Mouse (Mus musculus) stomach, embryonic 16.5 days (tissue): ENCODE results near the gene Rgma. TPM values are rescaled to one million over a fixed set of nuclear protein-coding genes. Genes with fewer than 3 reads are reported as not detected.
A peak's percentile ranks its signal among the peaks of the same experiment; 100 is the strongest.

ENCODE experiments used
- ATAC-seq: fragments of 200-750 bp; cut with Nextera tagmentation; 2 replicates; pipeline ENCODE4 v1.8.0; 2017; ENCODE audit warnings: moderate number of reproducible peaks, moderate TSS enrichment; ENCODE audit not compliant: insufficient read depth, low FRiP score
- H3K27ac ChIP-seq: fragments of 300-500 bp; sonication (generic); 2 replicates; pipeline ENCODE4 v1.5.1; 2014; ENCODE audit warnings: low read length
- H3K27me3 ChIP-seq: fragments of 300-500 bp; sonication (generic); 2 replicates; pipeline ENCODE4 v1.6.1; 2014; ENCODE audit warnings: low read length, control low read depth, mixed read lengths; ENCODE audit not compliant: control insufficient read depth, insufficient read depth
- H3K36me3 ChIP-seq: fragments of 300-500 bp; sonication (generic); 2 replicates; pipeline ENCODE4 v1.6.1; 2014; ENCODE audit warnings: low read length; ENCODE audit not compliant: control insufficient read depth, insufficient read depth
- H3K4me1 ChIP-seq: fragments of 300-500 bp; sonication (generic); 2 replicates; pipeline ENCODE4 v1.6.1; 2014; ENCODE audit warnings: low read length, control low read depth, mixed read lengths; ENCODE audit not compliant: control insufficient read depth, insufficient read depth
- H3K4me2 ChIP-seq: fragments of 300-500 bp; sonication (generic); 2 replicates; pipeline ENCODE4 v1.6.1; 2014; ENCODE audit warnings: low read depth, low read length, mixed read lengths
- H3K4me3 ChIP-seq: fragments of 300-500 bp; sonication (generic); replicated peaks from 2 replicates; pipeline ENCODE4 v1.5.1; 2014; ENCODE audit warnings: mild to moderate bottlenecking, low read length
- H3K9ac ChIP-seq: fragments of 300-500 bp; sonication (generic); 2 replicates; pipeline ENCODE4 v1.6.1; 2014; ENCODE audit warnings: low read length
- H3K9me3 ChIP-seq: fragments of 300-500 bp; sonication (generic); replicated peaks from 2 replicates; pipeline ENCODE4 v1.6.1; 2016; ENCODE audit warnings: low read length, control low read depth; ENCODE audit not compliant: control insufficient read depth
- WGBS: fragments of 180-500 bp; shearing (Covaris S2); extraction: QIAGEN DNeasy Blood & Tissue Kit; methylation state at CpG from one replicate; pipeline ENCODE4 v1.1.7; 2014; 5-methylcytosine and 5-hydroxymethylcytosine counted together
- polyA plus RNA-seq: library from polyadenylated mRNA; unstranded; fragments of >200 nt; fragmentation: Nextera tagmentation; extraction: Ambion mirVana; gene quantifications from 2 replicates; pipeline ENCODE4 v1.2.1, GENCODE M21; 2015

The Rgma gene
- polyA plus RNA-seq, 1 experiment from 2014 or later = 11.7 TPM

GRCm38 (mm10) chr7:73377307-73377706, 2.0 kb downstream of the Rgma start:
- peak overlapping the region; percentile 95 for H3K4me2 ChIP-seq
- peak overlapping the region; percentile 71 for H3K4me3 ChIP-seq
- H3K27me3 ChIP-seq = 0 out of 2 replicates have a peak, but pooled peaks cover 8% of the 10 kb centered on the region
- H3K4me1 ChIP-seq = peaks cover 31% of the 10 kb centered on the region
- ATAC-seq = no peak
- H3K27ac ChIP-seq = peak overlapping the region; percentile 31; the same call in 1 of the 2 replicates
- H3K36me3 ChIP-seq = no peaks in the 10 kb centered on the region
- H3K9me3 ChIP-seq = no peaks in the 10 kb centered on the region
- H3K9ac ChIP-seq = peak overlapping the region; percentile 61; the same call in 1 of the 2 replicates
- 45% methylated on average over 12 of the region's 12 CpGs for WGBS

GRCm38 (mm10) chr7:73378034-73378433, 2.7 kb downstream of the Rgma start:
- H3K9ac ChIP-seq = no peak overlapping the region
- no peaks in the 10 kb centered on the region for H3K36me3 ChIP-seq
- H3K27ac ChIP-seq = no peak overlapping the region
- H3K4me2 ChIP-seq = peak overlapping the region; percentile 95
- 68% methylated on average over 6 of the region's 6 CpGs for WGBS
- 0 out of 2 replicates have a peak, but pooled peaks cover 8% of the 10 kb centered on the region for H3K27me3 ChIP-seq
- H3K4me3 ChIP-seq = peak overlapping the region; percentile 71; the same call in 1 of the 2 replicates
- H3K9me3 ChIP-seq = no peaks in the 10 kb centered on the region
- H3K4me1 ChIP-seq = peaks cover 26% of the 10 kb centered on the region
- ATAC-seq = no peak

GRCm38 (mm10) chr7:73382843-73383242, 7.5 kb downstream of the Rgma start:
- H3K4me3 ChIP-seq = no peak overlapping the region
- no peaks in the 10 kb centered on the region for H3K27me3 ChIP-seq
- H3K9ac ChIP-seq = no peak overlapping the region
- no peaks in the 10 kb centered on the region for H3K36me3 ChIP-seq
- peaks cover 16% of the 10 kb centered on the region for H3K4me1 ChIP-seq
- no peak overlapping the region for H3K27ac ChIP-seq
- ATAC-seq = no peak
- 59% methylated on average over 7 of the region's 7 CpGs for WGBS
- H3K9me3 ChIP-seq = no peaks in the 10 kb centered on the region
- H3K4me2 ChIP-seq = no peak overlapping the region

- H3K27ac ChIP-seq = no peak overlapping the region
- WGBS = 60% methylated on average over 2 of the region's 2 CpGs
Observed at GRCm38 (mm10) chr7:73388866-73389265, 13.6 kb downstream of the Rgma start.

DNA sequence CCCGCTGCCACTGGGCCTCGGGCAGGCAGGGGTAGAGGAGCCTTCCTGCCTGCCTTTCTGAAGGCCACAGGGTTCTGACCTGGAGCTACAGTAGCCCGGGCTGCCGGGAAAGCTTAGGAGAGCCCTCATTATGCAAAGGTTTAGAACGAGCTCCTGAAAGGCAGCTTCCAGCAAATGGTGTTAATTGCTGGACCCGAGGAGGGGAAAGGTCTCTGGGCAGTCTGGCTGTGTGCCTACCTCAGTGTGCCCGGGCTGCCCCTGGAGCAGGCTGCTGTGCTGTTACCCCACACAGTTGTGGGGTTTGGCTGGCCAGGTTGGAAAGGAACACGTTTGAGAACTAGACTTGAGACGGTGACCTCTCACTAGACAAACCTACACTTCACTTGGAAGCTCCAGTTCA, 14.1 kb downstream of the Rgma start:
- peak overlapping the region; percentile 60; the same call in 1 of the 2 replicates for H3K4me3 ChIP-seq
- H3K4me2 ChIP-seq = peak overlapping the region; percentile 79
- no peaks in the 10 kb centered on the region for H3K36me3 ChIP-seq
- WGBS = 16% methylated on average over 9 of the region's 9 CpGs
- H3K27me3 ChIP-seq = no peaks in the 10 kb centered on the region
- ATAC-seq = no peak
- H3K9ac ChIP-seq = 0 out of 2 replicates have a peak overlapping the region, but pooled peaks have one; percentile 92
- H3K9me3 ChIP-seq = no peaks in the 10 kb centered on the region
- peaks cover 39% of the 10 kb centered on the region for H3K4me1 ChIP-seq
- H3K27ac ChIP-seq = peak overlapping the region; percentile 95

More at GRCm38 (mm10) chr7:73388866-73389265, 13.6 kb downstream of the Rgma start:
- H3K4me1 ChIP-seq = peaks cover 34% of the 10 kb centered on the region
- no peaks in the 10 kb centered on the region for H3K9me3 ChIP-seq
- H3K4me3 ChIP-seq = no peak overlapping the region
- H3K9ac ChIP-seq = no peak overlapping the region
- no peaks in the 10 kb centered on the region for H3K27me3 ChIP-seq
- H3K36me3 ChIP-seq = no peaks in the 10 kb centered on the region
- H3K4me2 ChIP-seq = no peak overlapping the region
- ATAC-seq = no peak

GRCm38 (mm10) chr7:73389871-73390294, 14.6 kb downstream of the Rgma start:
- Histone ChIP-seq H3K27ac (peak overlapping the region; percentile 95), H3K9me3 (no peaks in the 10 kb centered on the region), H3K36me3 (no peaks in the 10 kb centered on the region), H3K4me2 (peak overlapping the region; percentile 79), H3K27me3 (no peaks in the 10 kb centered on the region), H3K4me1 (peaks cover 41% of the 10 kb centered on the region), H3K9ac (peak overlapping the region; percentile 92; the same call in 1 of the 2 replicates), H3K4me3 (peak overlapping the region; percentile 60)
- WGBS = 4% methylated on average over 15 of the region's 15 CpGs
- 0 out of 2 replicates have a peak, but pooled peaks have one; percentile 15 for ATAC-seq

GRCm38 (mm10) chr7:73390426-73391001, 15.2 kb downstream of the Rgma start:
- ATAC-seq = peak; percentile 8; the same call in 1 of the 2 replicates
- Histone ChIP-seq H3K36me3 (no peaks in the 10 kb centered on the region), H3K9ac (peak overlapping the region; percentile 92), H3K4me2 (peak overlapping the region; percentile 79), H3K9me3 (no peaks in the 10 kb centered on the region), H3K27ac (peak overlapping the region; percentile 95), H3K27me3 (no peaks in the 10 kb centered on the region), H3K4me3 (peak overlapping the region; percentile 60), H3K4me1 (peaks cover 41% of the 10 kb centered on the region)
- 7% methylated on average over 18 of the region's 18 CpGs for WGBS

DNA sequence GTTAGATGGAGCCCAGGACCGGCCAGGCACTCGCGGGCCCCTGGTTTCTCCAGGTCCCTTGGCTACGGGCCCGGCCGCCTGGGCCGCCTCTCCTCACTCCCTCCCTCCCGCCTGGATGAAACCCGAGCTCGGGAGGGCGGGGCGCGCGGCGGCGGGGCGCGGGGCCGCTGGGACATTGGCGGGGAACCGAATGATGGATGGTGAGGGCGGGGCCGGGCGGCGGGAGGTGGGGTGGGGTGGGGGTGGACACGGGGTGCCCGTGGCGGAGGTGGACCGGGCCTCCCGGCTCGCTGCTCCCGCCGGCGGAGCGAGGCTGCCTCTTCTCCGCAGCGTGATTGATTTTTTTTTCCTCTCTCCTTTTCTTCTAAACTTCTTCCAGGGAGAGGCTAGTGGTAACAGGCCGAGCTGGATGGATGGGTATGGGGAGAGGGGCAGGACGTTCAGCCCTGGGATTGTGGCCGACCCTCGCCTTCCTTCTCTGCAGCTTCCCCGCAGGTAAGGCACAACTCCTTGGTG, 15.8 kb downstream of the Rgma start:
- under 1% methylated on average over 28 of the region's 42 CpGs for WGBS
- H3K9me3 ChIP-seq = no peaks in the 10 kb centered on the region
- peak; percentile 91 for ATAC-seq
- peak overlapping the region; percentile 60 for H3K4me3 ChIP-seq
- peak overlapping the region; percentile 79 for H3K4me2 ChIP-seq
- no peaks in the 10 kb centered on the region for H3K36me3 ChIP-seq
- peak overlapping the region; percentile 95 for H3K27ac ChIP-seq
- H3K27me3 ChIP-seq = no peaks in the 10 kb centered on the region
- peak overlapping the region; percentile 92 for H3K9ac ChIP-seq
- peaks cover 41% of the 10 kb centered on the region for H3K4me1 ChIP-seq
